8 mouse cellular contexts compared by ENCODE assay signal in the genomic region with DNA sequence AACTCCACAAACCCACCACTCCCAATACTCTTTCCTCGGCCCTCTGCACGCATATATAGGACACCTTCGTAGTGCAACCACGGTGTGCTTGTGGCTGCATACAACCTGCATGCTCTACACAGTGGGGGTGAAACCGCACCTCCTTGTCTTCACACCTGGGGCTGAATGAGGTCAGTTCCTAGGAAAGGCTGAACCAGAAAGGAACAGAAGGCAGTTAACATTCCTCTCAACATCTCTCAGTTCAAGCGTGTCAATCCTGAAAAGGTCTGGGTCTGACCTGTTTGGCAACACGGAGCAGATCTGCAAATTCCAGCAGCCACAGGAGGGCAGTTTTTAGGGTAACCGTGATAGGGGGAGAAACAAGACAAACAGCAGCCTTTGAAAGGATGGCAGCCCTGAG. TPM values are rescaled to one million over a fixed set of nuclear protein-coding genes. Genes with fewer than 3 reads are reported as not detected.
DNase-seq lines count a peak whose midpoint lies in the region; ATAC-seq and TF ChIP-seq lines count a peak whose summit lies in the region.
"Had no signal": no experiment of that assay in that cellular context is flagged by ENCODE, and none has a peak within 500 bp of the region (broad histone marks: within the 10 kb centered on the region; RNA-seq: fewer than 3 reads in every experiment).

No protein-coding gene starts in this region.

- H3K27ac ChIP-seq in kidney, postnatal 0 days, result peak overlapping the region; percentile 66
- H3K27ac ChIP-seq in bone marrow macrophage, adult 2 months (ENCODE audit: insufficient read depth, low read depth, low read length), result peak overlapping the region; percentile 66
- peak overlapping the region; percentile 69 for H3K27ac ChIP-seq in embryonic facial prominence, embryonic 12.5 days
- H3K27ac ChIP-seq in midbrain, embryonic 14.5 days (replicated peaks; ENCODE audit: low read depth, low read length), result 0 out of 2 replicates have a peak overlapping the region, but pooled peaks have one; percentile 41
- H3K27ac ChIP-seq in forebrain, embryonic 10.5 days, result no peak overlapping the region

- 0 out of 2 replicates have a peak, but pooled peaks have one; percentile 6 for TF ChIP-seq CTCF in kidney, postnatal 0 days (IDR thresholded peaks at IDR 0.05; ENCODE audit: low read depth)
- no peak for TF ChIP-seq CTCF in bone marrow macrophage, adult 2 months (IDR thresholded peaks at IDR 0.05; ENCODE audit: low read depth, low read length)

- H3K9ac ChIP-seq in kidney, postnatal 0 days (ENCODE audit: low read depth, low read length), result no peak overlapping the region
- H3K9ac ChIP-seq in embryonic facial prominence, embryonic 12.5 days, result no peak overlapping the region
- no peak overlapping the region for H3K9ac ChIP-seq in midbrain, embryonic 14.5 days (replicated peaks; ENCODE audit: low read length)

- peak; percentile 41 for DNase-seq in kidney, postnatal 0 days (ENCODE audit: low spot score)
- no peak for DNase-seq in kidney, adult 11 months
- no peak for DNase-seq in midbrain, embryonic 14.5 days
- no peak for DNase-seq in spleen, adult 12 weeks (ENCODE audit: low spot score)
- DNase-seq in forebrain, embryonic 10.5 days (ENCODE audit: extremely low spot score, low spot score), result no peak

- H3K4me2 ChIP-seq in kidney, postnatal 0 days (ENCODE audit: low read length), result no peak overlapping the region; the same call in 1 of the 2 replicates
- peak overlapping the region; percentile 29; the same call in 1 of the 2 replicates for H3K4me2 ChIP-seq in embryonic facial prominence, embryonic 12.5 days (replicated peaks)
- H3K4me2 ChIP-seq in midbrain, embryonic 14.5 days (ENCODE audit: low read length), result no peak overlapping the region

- peaks cover 12% of the 10 kb centered on the region for H3K4me1 ChIP-seq in kidney, postnatal 0 days (replicated peaks; ENCODE audit: insufficient read depth, low read length)
- peaks cover 61% of the 10 kb centered on the region for H3K4me1 ChIP-seq in bone marrow macrophage, adult 2 months (ENCODE audit: control insufficient read depth, insufficient read depth, low read length)
- peaks cover 32% of the 10 kb centered on the region for H3K4me1 ChIP-seq in embryonic facial prominence, embryonic 12.5 days
- peaks cover 13% of the 10 kb centered on the region for H3K4me1 ChIP-seq in midbrain, embryonic 14.5 days (ENCODE audit: control insufficient read depth, insufficient read depth, low read length)
- peaks cover 38% of the 10 kb centered on the region for H3K4me1 ChIP-seq in forebrain, embryonic 10.5 days

- TF ChIP-seq POLR2A in bone marrow macrophage, adult 2 months (IDR thresholded peaks at IDR 0.05; ENCODE audit: borderline replicate concordance, low read depth, low read length), result no peak

- 57% methylated on average over 8 of the region's 8 CpGs for WGBS in kidney, postnatal 0 days
- WGBS in embryonic facial prominence, embryonic 12.5 days, result 78% methylated on average over 8 of the region's 8 CpGs
- WGBS in midbrain, embryonic 14.5 days, result 85% methylated on average over 8 of the region's 8 CpGs
- WGBS in forebrain, embryonic 10.5 days, result 82% methylated on average over 8 of the region's 8 CpGs

- no peaks in the 10 kb centered on the region for H3K9me3 ChIP-seq in kidney, postnatal 0 days (replicated peaks; ENCODE audit: low read length)
- H3K9me3 ChIP-seq in embryonic facial prominence, embryonic 12.5 days, result no peaks in the 10 kb centered on the region
- no peaks in the 10 kb centered on the region; the same call in 1 of the 2 replicates for H3K9me3 ChIP-seq in midbrain, embryonic 14.5 days (ENCODE audit: control insufficient read depth, low read length)
- peaks cover 22% of the 10 kb centered on the region; the same call in 1 of the 2 replicates for H3K9me3 ChIP-seq in forebrain, embryonic 10.5 days

- H3K27me3 ChIP-seq in kidney, postnatal 0 days (ENCODE audit: insufficient read depth, low read length), result no peaks in the 10 kb centered on the region
- H3K27me3 ChIP-seq in embryonic facial prominence, embryonic 12.5 days, result no peaks in the 10 kb centered on the region
- no peaks in the 10 kb centered on the region for H3K27me3 ChIP-seq in midbrain, embryonic 14.5 days (ENCODE audit: control insufficient read depth, insufficient read depth, low read length)
- no peaks in the 10 kb centered on the region; the same call in 1 of the 2 replicates for H3K27me3 ChIP-seq in forebrain, embryonic 10.5 days (ENCODE audit: poor library complexity, severe bottlenecking)

- 0 out of 2 replicates have a peak, but pooled peaks have one; percentile 27 for ATAC-seq in kidney, postnatal 0 days (replicated peaks; ENCODE audit: low FRiP score, low read depth)
- no peak for ATAC-seq in embryonic facial prominence, embryonic 12.5 days (ENCODE audit: insufficient number of reproducible peaks, insufficient read depth, low FRiP score, low TSS enrichment)
- ATAC-seq in midbrain, embryonic 14.5 days (ENCODE audit: low FRiP score, low TSS enrichment), result no peak

- H3K4me3 ChIP-seq in kidney, postnatal 0 days (replicated peaks; ENCODE audit: low read depth, low read length), result no peak overlapping the region
- no peak overlapping the region for H3K4me3 ChIP-seq in bone marrow macrophage, adult 2 months (ENCODE audit: insufficient read depth, low read length)
- H3K4me3 ChIP-seq in embryonic facial prominence, embryonic 12.5 days, result no peak overlapping the region
- H3K4me3 ChIP-seq in midbrain, embryonic 14.5 days (replicated peaks; ENCODE audit: low read depth, low read length), result no peak overlapping the region
- no peak overlapping the region for H3K4me3 ChIP-seq in forebrain, embryonic 10.5 days
- H3K4me3 ChIP-seq: megakaryocyte, embryonic 14.5 days had no signal

- no peaks in the 10 kb centered on the region for H3K36me3 ChIP-seq in kidney, postnatal 0 days (ENCODE audit: insufficient read depth, low read length)
- H3K36me3 ChIP-seq in embryonic facial prominence, embryonic 12.5 days, result no peaks in the 10 kb centered on the region
- no peaks in the 10 kb centered on the region for H3K36me3 ChIP-seq in midbrain, embryonic 14.5 days (ENCODE audit: control insufficient read depth, insufficient read depth, low read length)
- H3K36me3 ChIP-seq in forebrain, embryonic 10.5 days (replicated peaks), result peaks cover 12% of the 10 kb centered on the region

RNA-seq across cellular contexts. Expression of a gene that starts 21.7 kb away (rescaled TPM):
- polyA plus RNA-seq in kidney, postnatal 0 days (2015; fragmentation: Nextera tagmentation; extraction: Ambion mirVana), result 3.2 and 3.4 TPM in 2 replicates
- polyA plus RNA-seq in bone marrow macrophage, adult 2 months (2012; ENCODE audit: insufficient read depth, insufficient read length, missing spikeins), result 87.4 and 93.7 TPM in 2 replicates
- polyA plus RNA-seq in embryonic facial prominence, embryonic 12.5 days (2016; fragmentation: Nextera tagmentation; extraction: Ambion mirVana), result 3.9 and 4.5 TPM in 2 replicates
- polyA plus RNA-seq in midbrain, embryonic 14.5 days (2014; fragmentation: Nextera tagmentation; extraction: Ambion mirVana), result 3.9 and 4.9 TPM in 2 replicates
- 2.3 and 2.8 TPM in 2 replicates for polyA plus RNA-seq in forebrain, embryonic 10.5 days (2016; fragmentation: Nextera tagmentation; extraction: Ambion mirVana)

Comparison
In these comparisons a context has a peak if more than half of its experiments do, and no peak if none do; other contexts are left out.
1. RNA of a gene that starts 21.7 kb away (polyA plus RNA-seq): 87.4 to 93.7 TPM in bone marrow macrophage, adult 2 months; 3.9 to 4.9 TPM in midbrain, embryonic 14.5 days, 3.9 to 4.5 TPM in embryonic facial prominence, embryonic 12.5 days, 3.2 to 3.4 TPM in kidney, postnatal 0 days and 2.3 to 2.8 TPM in forebrain, embryonic 10.5 days; every median in the first group is over 10 times any median in the second.